Mouse (Mus musculus) R1 (cell line): ENCODE results near the gene Klhl22.

Experiments used
- DNase-seq: peaks from one replicate; pipeline ENCODE4 v3.0.0-alpha.2; 2018; ENCODE audit warnings: low read depth, low spot score

Klhl22 gene

DNA sequence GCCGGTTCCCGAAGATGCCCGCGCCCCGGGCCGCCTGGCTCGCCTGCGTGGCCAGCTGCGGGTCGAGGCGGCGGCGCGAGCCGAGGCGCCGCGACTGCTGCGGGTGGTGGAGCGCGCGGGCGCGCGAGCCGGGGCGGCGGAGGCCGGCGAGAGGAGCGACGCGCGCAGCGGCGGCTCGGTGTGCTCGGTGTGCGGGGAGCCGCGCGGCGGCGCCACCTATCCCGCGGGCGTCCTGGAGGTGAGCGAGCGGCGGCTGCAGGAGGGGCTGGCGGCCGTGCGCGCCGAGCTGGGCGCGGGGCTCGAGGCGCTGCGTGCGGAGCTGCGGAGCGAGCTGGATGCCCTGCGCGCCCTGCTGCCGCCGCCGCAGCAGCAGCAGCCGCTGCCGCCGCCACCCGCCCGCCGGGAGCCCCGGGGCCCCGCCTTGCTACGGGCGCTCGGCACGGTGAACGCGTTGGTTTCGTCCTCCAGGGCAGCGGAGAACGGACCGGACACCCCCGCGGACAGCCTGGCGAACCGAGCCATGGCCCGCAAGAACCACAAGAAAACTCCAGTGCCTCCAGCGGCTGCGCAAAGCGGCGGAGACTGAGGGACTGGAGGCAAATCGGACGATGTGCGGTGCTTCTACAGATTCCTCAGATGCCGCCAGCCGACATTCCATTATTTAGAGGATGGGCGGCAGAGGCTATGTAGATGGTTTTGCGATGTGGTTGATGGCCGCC is 74.4 kb downstream of the Klhl22 start:
- DNase-seq = peak; percentile 80

DNA sequence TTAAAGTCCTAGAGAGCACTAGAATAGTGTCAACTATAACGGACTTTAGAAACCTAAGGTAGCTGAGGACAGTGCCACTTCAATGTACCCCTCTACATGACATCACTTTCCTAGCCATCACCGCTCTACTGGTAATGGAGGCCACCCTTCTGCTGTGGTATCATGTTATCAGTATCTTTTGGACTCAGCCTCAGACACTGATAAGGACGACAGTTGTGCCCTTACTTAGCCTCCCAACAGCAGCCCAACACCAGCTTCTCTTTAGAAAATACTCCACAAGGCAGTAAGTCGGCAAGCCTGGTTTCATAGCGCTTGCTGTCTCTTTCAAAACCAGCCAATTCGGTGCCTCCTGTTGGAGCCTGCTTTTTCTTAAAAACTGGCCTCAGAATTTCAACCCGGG is 75.1 kb downstream of the Klhl22 start:
- no peak for DNase-seq

DNA sequence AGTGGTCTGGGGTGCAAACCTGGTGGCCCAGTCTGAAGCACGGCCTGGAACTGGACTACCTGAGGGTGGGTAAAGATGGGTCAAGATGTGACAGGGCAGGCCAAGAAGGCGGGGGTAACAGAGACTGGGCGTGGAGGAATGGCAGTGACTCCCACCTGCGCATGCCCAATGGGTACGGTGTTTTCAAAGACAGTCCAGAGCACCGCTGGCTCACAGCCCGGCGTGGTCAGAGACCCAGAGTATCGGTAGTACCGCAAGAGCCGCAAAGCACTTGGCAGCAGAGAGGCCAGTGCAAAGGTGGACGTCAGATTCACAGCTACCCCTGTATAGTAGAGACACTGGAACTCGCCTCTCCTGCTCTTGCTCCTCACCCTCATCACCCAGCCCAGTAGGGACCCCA is 76.1 kb downstream of the Klhl22 start:
- DNase-seq = peak; percentile 33

DNA sequence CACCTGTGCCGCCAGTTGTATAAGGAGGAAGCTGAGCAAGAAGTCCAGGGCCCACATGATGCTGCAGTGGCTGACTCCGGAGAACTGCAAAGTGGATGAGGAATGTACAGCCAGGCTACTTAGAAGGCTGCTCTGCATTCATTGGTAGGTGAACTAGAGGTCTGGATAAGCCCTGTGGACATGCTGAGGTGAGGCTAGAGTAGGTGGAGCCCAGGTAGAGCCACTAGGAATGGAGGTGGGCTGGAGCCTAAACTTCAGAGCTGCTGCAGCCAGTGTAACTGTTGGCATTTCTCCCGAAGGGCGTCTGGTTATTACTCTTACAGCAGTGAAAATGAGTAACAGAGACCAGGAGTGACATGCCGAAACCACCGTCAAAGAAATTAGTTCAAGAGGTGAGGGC is 78.6 kb downstream of the Klhl22 start, which contains the start of gene Car15:
Gene Car15, minus strand, starts transcription at position 314 of the 400 bp plus-strand sequence.
- DNase-seq = no peak

DNA sequence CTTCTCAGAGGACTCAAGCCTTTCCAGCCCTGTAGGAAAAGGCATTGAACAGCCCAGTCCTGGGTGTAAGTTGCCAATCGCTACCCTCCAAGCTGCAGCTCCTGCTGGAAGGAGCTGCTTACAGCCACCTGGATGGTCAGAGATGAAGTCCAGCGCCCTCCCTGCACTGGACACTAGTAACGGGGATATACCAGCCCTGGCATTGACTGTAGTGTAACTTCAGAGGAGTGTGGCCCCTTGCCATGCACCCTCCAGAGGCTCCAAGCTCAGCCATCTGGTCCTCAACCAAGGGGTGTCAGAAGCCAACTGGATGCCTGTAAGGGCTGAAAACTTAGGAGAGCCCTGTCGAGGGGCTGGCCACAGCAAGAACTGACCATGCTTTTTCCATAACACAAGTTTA is 80.6 kb downstream of the Klhl22 start:
- no peak for DNase-seq

DNA sequence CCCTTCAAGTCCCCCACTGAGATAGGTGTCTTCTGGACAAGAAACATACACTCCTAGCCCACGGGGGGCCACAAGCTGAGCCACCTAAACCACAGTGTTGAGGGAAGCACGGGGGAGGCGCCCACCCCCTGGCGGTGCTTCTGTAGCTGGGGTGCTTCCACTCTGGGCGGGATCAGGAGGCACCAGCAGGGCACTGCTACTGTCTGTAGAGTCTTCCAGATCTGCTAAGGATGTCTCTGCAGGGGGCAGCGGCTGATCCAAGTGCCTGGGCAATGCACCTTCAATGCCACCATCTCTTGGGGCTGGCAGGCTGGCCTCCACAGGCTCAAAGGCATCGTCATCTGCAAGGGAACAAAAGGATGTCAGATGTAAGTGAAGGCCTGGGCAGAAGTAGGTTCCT is 83.0 kb downstream of the Klhl22 start:
- no peak for DNase-seq
